Mouse (Mus musculus): ENCODE data around the gene Dhrs13. TPM values are rescaled to one million over a fixed set of nuclear protein-coding genes. Genes with fewer than 3 reads are reported as not detected.
A peak's percentile ranks its signal among the peaks of the same experiment; 100 is the strongest.
"Not testable (repeated sequence)": the region's sequence is repeated elsewhere in the genome, so short reads cannot be mapped to it uniquely, and the experiment has no call there.

Gene Dhrs13
- total and polyA plus RNA-seq, 2 experiments from 2014 or later, result 7.3 to 7.7 TPM

DNA sequence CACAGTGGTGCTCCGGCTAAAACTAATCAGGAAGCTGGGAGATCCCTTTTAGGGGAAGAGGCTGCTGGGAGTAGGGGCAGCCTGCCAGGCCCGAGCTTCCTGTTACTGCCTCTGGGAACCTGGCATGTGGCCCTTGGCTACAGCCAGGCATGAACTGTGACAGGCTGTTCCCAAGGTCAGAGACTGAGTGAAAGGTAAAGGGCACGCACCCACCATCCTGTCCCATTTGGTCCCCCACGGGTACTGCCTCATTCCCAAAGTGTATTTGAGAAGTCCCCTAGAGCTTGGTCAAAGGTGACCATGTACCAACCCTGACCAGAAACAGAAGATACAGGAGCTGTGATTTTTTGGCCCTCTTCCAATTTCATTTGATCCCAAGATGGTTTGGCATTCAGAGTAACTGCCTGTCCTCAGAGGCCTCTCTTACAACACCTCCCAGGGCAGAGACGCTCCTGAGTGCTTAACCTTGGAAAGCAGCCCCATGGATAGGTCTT, 12.7 kb downstream of the Dhrs13 start:
- no peak for TF ChIP-seq CTCF (IDR thresholded peaks at IDR 0.05; ENCODE audit: low read depth)
- TF ChIP-seq EP300 (IDR thresholded peaks at IDR 0.05; ENCODE audit: low read depth), result no peak
- Histone ChIP-seq H3K4me1 (ENCODE audit: control insufficient read depth, insufficient read depth) (no peaks in the 10 kb centered on the region), H3K9ac (replicated peaks; ENCODE audit: low read depth, low read length) (no peak overlapping the region), H3K27me3 (ENCODE audit: control insufficient read depth, insufficient read depth, low read length) (no peaks in the 10 kb centered on the region), H3K36me3 (replicated peaks; ENCODE audit: control insufficient read depth, insufficient read depth, low read length) (0 out of 2 replicates have a peak, but pooled peaks cover 4% of the 10 kb centered on the region), H3K9me3 (replicated peaks; ENCODE audit: control insufficient read depth, low read length) (no peaks in the 10 kb centered on the region), H3K4me3 (ENCODE audit: low read depth, low read length) (no peak overlapping the region), H3K27ac (ENCODE audit: low read depth) (peak overlapping the region; percentile 92), H3K4me2 (ENCODE audit: low read depth, low read length) (peak overlapping the region; percentile 31)
- DNase-seq (ENCODE audit: low spot score), result peak; percentile 95
- peak; percentile 95 for ATAC-seq (ENCODE audit: insufficient read depth, low read depth)
- WGBS, result 11% methylated on average over 5 of the region's 5 CpGs

DNA sequence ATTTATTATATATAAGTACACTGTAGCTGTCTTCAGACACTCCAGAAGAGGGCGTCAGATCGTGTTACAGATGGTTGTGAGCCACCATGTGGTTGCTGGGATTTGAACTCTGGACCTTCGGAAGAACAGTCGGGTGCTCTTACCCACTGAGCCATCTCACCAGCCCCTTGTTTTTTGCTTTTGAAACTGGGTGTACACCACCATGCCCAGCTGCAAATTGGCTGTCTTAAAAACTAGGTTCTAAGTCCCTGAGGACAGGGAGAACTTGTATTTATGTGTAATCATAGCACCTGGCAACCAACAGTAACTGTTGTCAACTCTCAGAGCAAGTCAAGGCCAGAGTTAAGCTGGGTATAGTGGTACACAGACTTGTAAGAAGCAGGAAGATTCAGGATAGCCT, 16.6 kb downstream of the Dhrs13 start:
- H3K36me3 ChIP-seq (replicated peaks; ENCODE audit: control insufficient read depth, insufficient read depth, low read length), result peaks cover 22% of the 10 kb centered on the region; the same call in 1 of the 2 replicates
- not testable (repeated sequence) for H3K4me1 ChIP-seq (ENCODE audit: control insufficient read depth, insufficient read depth); ATAC-seq (ENCODE audit: insufficient read depth, low read depth); H3K27me3 ChIP-seq (ENCODE audit: control insufficient read depth, insufficient read depth, low read length); H3K4me2 ChIP-seq (ENCODE audit: low read depth, low read length); H3K27ac ChIP-seq (ENCODE audit: low read depth); H3K9ac ChIP-seq (replicated peaks; ENCODE audit: low read depth, low read length); H3K9me3 ChIP-seq (replicated peaks; ENCODE audit: control insufficient read depth, low read length); DNase-seq (ENCODE audit: low spot score); H3K4me3 ChIP-seq (ENCODE audit: low read depth, low read length)
- WGBS, result 88% methylated on average over 3 of the region's 4 CpGs

DNA sequence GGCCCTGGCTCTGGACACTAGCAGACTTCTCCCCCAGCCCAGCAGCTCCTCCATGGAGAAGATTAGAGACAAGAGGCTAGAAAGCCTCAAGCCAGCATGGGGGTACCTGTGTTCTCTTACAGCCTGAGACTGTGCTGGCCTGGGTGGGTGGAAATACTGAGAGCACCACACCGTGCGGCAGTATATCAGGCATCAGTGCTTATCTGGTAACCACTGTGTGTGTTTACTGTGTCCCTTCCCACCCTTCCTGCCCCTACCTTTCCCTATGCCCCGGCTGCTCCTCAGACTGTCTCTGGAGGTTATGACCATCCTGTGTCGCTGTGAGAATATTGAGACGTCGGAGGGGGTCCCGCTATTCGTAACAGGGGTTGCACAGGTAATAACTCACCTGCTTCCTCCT, 21.0 kb downstream of the Dhrs13 start:
- Histone ChIP-seq H3K4me1 (ENCODE audit: control insufficient read depth, insufficient read depth) (no peaks in the 10 kb centered on the region), H3K27me3 (ENCODE audit: control insufficient read depth, insufficient read depth, low read length) (no peaks in the 10 kb centered on the region), H3K9me3 (replicated peaks; ENCODE audit: control insufficient read depth, low read length) (no peaks in the 10 kb centered on the region), H3K4me2 (ENCODE audit: low read depth, low read length) (no peak overlapping the region), H3K4me3 (ENCODE audit: low read depth, low read length) (no peak overlapping the region), H3K27ac (ENCODE audit: low read depth) (no peak overlapping the region), H3K36me3 (replicated peaks; ENCODE audit: control insufficient read depth, insufficient read depth, low read length) (peaks cover 64% of the 10 kb centered on the region), H3K9ac (replicated peaks; ENCODE audit: low read depth, low read length) (no peak overlapping the region)
- no peak for ATAC-seq (ENCODE audit: insufficient read depth, low read depth)
- 78% methylated on average over 8 of the region's 8 CpGs for WGBS
- TF ChIP-seq EP300 (IDR thresholded peaks at IDR 0.05; ENCODE audit: low read depth), result no peak
- no peak for TF ChIP-seq CTCF (IDR thresholded peaks at IDR 0.05; ENCODE audit: low read depth)
- DNase-seq (ENCODE audit: low spot score), result no peak

DNA sequence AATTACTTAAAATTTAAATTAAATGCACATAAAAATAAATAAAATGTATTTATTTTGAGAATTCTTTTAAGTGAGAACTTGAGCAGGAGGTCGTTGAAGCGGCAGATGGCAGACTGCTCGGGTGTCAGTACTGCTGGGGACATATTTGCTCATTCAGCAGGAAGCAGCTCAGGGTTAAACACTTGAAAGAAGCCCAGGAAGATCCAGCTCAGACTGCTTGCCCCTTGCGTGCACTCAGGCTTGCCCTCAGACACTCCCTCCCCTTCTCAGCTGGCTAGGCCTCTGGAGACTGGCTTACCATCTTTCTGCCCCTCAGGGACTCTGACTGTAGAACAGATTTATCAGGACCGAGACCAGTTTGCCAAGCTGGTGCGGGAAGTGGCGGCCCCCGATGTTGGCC, 24.9 kb downstream of the Dhrs13 start:
- Histone ChIP-seq H3K4me3 (ENCODE audit: low read depth, low read length) (no peak overlapping the region), H3K27me3 (ENCODE audit: control insufficient read depth, insufficient read depth, low read length) (no peaks in the 10 kb centered on the region), H3K27ac (ENCODE audit: low read depth) (no peak overlapping the region), H3K36me3 (replicated peaks; ENCODE audit: control insufficient read depth, insufficient read depth, low read length) (peaks cover 67% of the 10 kb centered on the region), H3K4me1 (ENCODE audit: control insufficient read depth, insufficient read depth) (no peaks in the 10 kb centered on the region), H3K4me2 (ENCODE audit: low read depth, low read length) (no peak overlapping the region), H3K9me3 (replicated peaks; ENCODE audit: control insufficient read depth, low read length) (no peaks in the 10 kb centered on the region), H3K9ac (replicated peaks; ENCODE audit: low read depth, low read length) (no peak overlapping the region)
- TF ChIP-seq CTCF (IDR thresholded peaks at IDR 0.05; ENCODE audit: low read depth), result no peak
- WGBS, result 90% methylated on average over 8 of the region's 8 CpGs
- ATAC-seq (ENCODE audit: insufficient read depth, low read depth) (no peak), DNase-seq (ENCODE audit: low spot score) (no peak)

DNA sequence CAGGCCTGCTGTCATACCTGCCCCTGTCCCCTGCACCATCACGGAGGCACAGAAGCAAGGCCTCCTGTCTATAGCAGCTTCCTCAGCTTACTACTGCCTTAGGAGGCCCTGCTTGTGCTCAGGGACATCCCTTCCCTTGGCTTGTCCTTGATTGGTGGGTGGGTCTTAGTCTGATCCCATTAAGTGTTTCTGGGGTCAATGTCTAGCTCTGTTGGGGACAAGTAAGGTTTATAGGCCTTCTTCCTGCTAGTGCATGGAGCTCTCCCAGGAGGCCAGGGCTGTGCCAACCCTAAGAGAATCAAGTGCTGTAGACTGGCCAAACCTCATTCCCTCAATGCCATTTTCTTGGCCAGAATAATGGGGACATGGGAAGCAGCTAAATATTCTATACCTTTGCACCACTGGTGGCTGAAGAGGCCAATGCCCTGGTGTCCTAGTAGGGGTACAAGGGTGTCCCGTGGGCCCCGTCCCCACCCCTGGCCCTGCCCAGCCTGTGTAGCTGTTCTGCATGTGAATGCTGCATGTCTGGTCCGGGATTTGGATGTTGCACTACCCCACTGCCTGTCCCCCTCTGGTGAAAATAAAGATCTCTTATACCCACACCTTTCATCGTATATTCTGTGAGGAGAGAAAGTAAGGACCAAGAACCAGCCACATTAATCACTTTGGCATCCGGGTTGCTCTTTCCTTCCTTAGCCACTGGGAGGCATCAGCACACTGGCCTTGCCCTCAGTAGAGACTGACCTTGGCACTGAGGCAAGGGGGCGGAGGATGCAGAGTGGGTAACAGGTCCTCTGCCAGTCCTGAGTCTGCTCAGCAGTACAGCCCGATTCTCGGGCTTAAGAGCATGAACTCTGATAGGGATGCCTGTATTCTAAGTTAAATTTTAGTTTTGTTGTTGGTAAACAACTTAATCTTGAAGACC, 28.0 kb downstream of the Dhrs13 start:
- no peak overlapping the region for H3K9ac ChIP-seq (replicated peaks; ENCODE audit: low read depth, low read length)
- H3K4me1 ChIP-seq (ENCODE audit: control insufficient read depth, insufficient read depth), result no peaks in the 10 kb centered on the region
- ATAC-seq (ENCODE audit: insufficient read depth, low read depth), result peak; percentile 94
- DNase-seq (ENCODE audit: low spot score), result peak; percentile 88
- H3K36me3 ChIP-seq (replicated peaks; ENCODE audit: control insufficient read depth, insufficient read depth, low read length), result peaks cover 43% of the 10 kb centered on the region
- TF ChIP-seq CTCF (IDR thresholded peaks at IDR 0.05; ENCODE audit: low read depth) (peak; percentile 98), EP300 (IDR thresholded peaks at IDR 0.05; ENCODE audit: low read depth) (no peak)
- H3K4me3 ChIP-seq (ENCODE audit: low read depth, low read length), result no peak overlapping the region
- no peak overlapping the region for H3K27ac ChIP-seq (ENCODE audit: low read depth)
- H3K27me3 ChIP-seq (ENCODE audit: control insufficient read depth, insufficient read depth, low read length), result no peaks in the 10 kb centered on the region
- no peaks in the 10 kb centered on the region for H3K9me3 ChIP-seq (replicated peaks; ENCODE audit: control insufficient read depth, low read length)
- no peak overlapping the region for H3K4me2 ChIP-seq (ENCODE audit: low read depth, low read length)
- WGBS, result 40% methylated on average over 9 of the region's 9 CpGs

All from heart, postnatal 0 days (tissue).